Comparison of ENCODE assay signal across 11 mouse cellular contexts in genomic region chr14:46636364-46636763, GRCm38 (mm10).
DNase-seq lines count a peak whose midpoint lies in the region; ATAC-seq lines count a peak whose summit lies in the region.
"Had no signal": no experiment of that assay in that cellular context is flagged by ENCODE, and none has a peak within 500 bp of the region (broad histone marks: within the 10 kb centered on the region; RNA-seq: fewer than 3 reads in every experiment).

No protein-coding gene starts in this region.

- intact Hi-C loops in left cerebral cortex, postnatal 36 days (cut with DNase I), result no loop called here

- no peak overlapping the region for H3K4me3 ChIP-seq in forebrain, embryonic 16.5 days (replicated peaks; ENCODE audit: low read length)
- H3K4me3 ChIP-seq: forebrain, embryonic 12.5 days; midbrain, embryonic 15.5 days had no signal

- H3K4me1 ChIP-seq in forebrain, embryonic 16.5 days (replicated peaks; ENCODE audit: control insufficient read depth, insufficient read depth, low read length), result no peaks in the 10 kb centered on the region
- H3K4me1 ChIP-seq: midbrain, embryonic 15.5 days had no signal

- no peak overlapping the region for H3K4me2 ChIP-seq in forebrain, embryonic 16.5 days (ENCODE audit: low read length)
- H3K4me2 ChIP-seq: forebrain, embryonic 12.5 days; liver, embryonic 11.5 days; midbrain, embryonic 15.5 days had no signal

- H3K27ac ChIP-seq in forebrain, embryonic 16.5 days (ENCODE audit: low read length), result no peak overlapping the region
- H3K27ac ChIP-seq: forebrain, embryonic 12.5 days; midbrain, embryonic 15.5 days had no signal

- H3K9ac ChIP-seq in forebrain, embryonic 16.5 days (replicated peaks; ENCODE audit: low read depth, low read length), result no peak overlapping the region
- H3K9ac ChIP-seq: forebrain, embryonic 12.5 days; midbrain, embryonic 15.5 days had no signal

- DNase-seq in left cerebral cortex, adult 11 months (ENCODE audit: low spot score), result peak; percentile 4
- DNase-seq in left cerebral cortex, adult 18-20 months (ENCODE audit: low spot score in 2 of 2), result no peak
- peak; percentile 93 for DNase-seq in 3T3-L1 (ENCODE audit: low read depth, low spot score)
- peak; percentile 73 for DNase-seq in adrenal gland, adult 2 months
- peak; percentile 56 to 58 for DNase-seq in heart, adult 9 months (ENCODE audit: low spot score in 2 of 2)
- DNase-seq in left cerebral cortex, postnatal 36 days (ENCODE audit: low spot score in 2 of 2), result no peak
- DNase-seq: kidney, postnatal 36 days had no signal

- no peaks in the 10 kb centered on the region for H3K9me3 ChIP-seq in forebrain, embryonic 16.5 days (ENCODE audit: control insufficient read depth, low read length)
- H3K9me3 ChIP-seq: forebrain, embryonic 12.5 days; midbrain, embryonic 15.5 days had no signal

- ATAC-seq in forebrain, embryonic 16.5 days, result no peak

- peaks cover 59% of the 10 kb centered on the region for H3K27me3 ChIP-seq in forebrain, embryonic 16.5 days (replicated peaks; ENCODE audit: control insufficient read depth, insufficient read depth, low read length)
- H3K27me3 ChIP-seq: midbrain, embryonic 15.5 days had no signal

- no peaks in the 10 kb centered on the region for H3K36me3 ChIP-seq in forebrain, embryonic 16.5 days (ENCODE audit: control insufficient read depth, insufficient read depth)
- H3K36me3 ChIP-seq: forebrain, embryonic 12.5 days; midbrain, embryonic 15.5 days had no signal

- 85% methylated on average over 6 of the region's 6 CpGs for WGBS in forebrain, embryonic 16.5 days

Comparison
In these comparisons a context has a peak if more than half of its experiments do, and no peak if none do; other contexts are left out.
1. DNase-seq: peak in left cerebral cortex, adult 11 months (single experiment), 3T3-L1 (single experiment), adrenal gland, adult 2 months (single experiment) and heart, adult 9 months (2 of 2); none in left cerebral cortex, adult 18-20 months (0 of 2) and left cerebral cortex, postnatal 36 days (0 of 2).